Mouse (Mus musculus): ENCODE measurements at regions not wholly inside any gene's neighbourhood (a gene's known extent, or its start where the extent isn't known, plus 50 kb on each side); places are given as distances from the start of the nearest gene placed in this dataset.
"Not testable (repeated sequence)": the region's sequence is repeated elsewhere in the genome, so short reads cannot be mapped to it uniquely, and the experiment has no call there.

- Histone ChIP-seq H3K4me1 (ENCODE audit: control insufficient read depth, insufficient read depth, low read length) (peaks cover 7% of the 10 kb centered on the region; the same call in 1 of the 2 replicates), H3K9ac (ENCODE audit: low read depth, low read length) (no peak overlapping the region), H3K4me3 (ENCODE audit: low read length) (no peak overlapping the region), H3K4me2 (replicated peaks; ENCODE audit: low read depth, low read length) (no peak overlapping the region), H3K27ac (ENCODE audit: low read depth, low read length) (no peak overlapping the region), H3K36me3 (ENCODE audit: control insufficient read depth, insufficient read depth, low read length) (no peaks in the 10 kb centered on the region), H3K9me3 (ENCODE audit: control insufficient read depth, low read length) (no peaks in the 10 kb centered on the region), H3K27me3 (ENCODE audit: control insufficient read depth, insufficient read depth, low read length) (no peaks in the 10 kb centered on the region)
- no peak for ATAC-seq (ENCODE audit: low FRiP score, low TSS enrichment)
- WGBS, result 65% methylated on average over 11 of the region's 11 CpGs
These were observed 89.7 kb downstream of the Cd24a start for GRCm38 (mm10) chr10:43667732-43668247.

GRCm38 (mm10) chr10:43669471-43669870 lies 91.4 kb downstream of the Cd24a start:
- no peak for ATAC-seq (ENCODE audit: low FRiP score, low TSS enrichment)
- no peaks in the 10 kb centered on the region for H3K9me3 ChIP-seq (ENCODE audit: control insufficient read depth, low read length)
- 69% methylated on average over 5 of the region's 5 CpGs for WGBS

DNA sequence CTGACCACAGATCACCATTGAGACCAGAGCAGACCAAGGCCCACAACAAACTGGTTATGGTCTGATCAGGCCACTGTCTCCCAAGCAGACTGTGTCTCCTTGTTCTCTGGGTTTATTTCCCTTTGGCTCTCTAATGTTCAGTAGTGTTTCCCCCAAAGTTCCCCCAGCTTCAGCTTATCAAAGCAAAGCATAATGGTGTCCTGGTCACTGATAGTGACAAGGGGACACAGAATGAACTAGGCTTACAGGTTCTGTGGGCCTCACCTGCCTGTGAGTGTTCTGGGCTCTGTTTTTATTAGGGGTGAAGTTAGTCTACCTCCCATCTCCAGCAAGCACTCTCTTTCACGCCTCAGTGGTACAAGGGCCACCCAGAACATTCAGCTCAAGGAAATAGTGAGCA lies 92.7 kb downstream of the Cd24a start:
- H3K4me3 ChIP-seq (ENCODE audit: low read length), result no peak overlapping the region
- WGBS, result 71% methylated on average over 1 of the region's 1 CpGs

More at GRCm38 (mm10) chr10:43669471-43669870, 91.4 kb downstream of the Cd24a start:
- H3K9ac ChIP-seq (ENCODE audit: low read depth, low read length), result no peak overlapping the region
- no peaks in the 10 kb centered on the region for H3K36me3 ChIP-seq (ENCODE audit: control insufficient read depth, insufficient read depth, low read length)
- no peaks in the 10 kb centered on the region for H3K27me3 ChIP-seq (ENCODE audit: control insufficient read depth, insufficient read depth, low read length)
- H3K27ac ChIP-seq (ENCODE audit: low read depth, low read length), result no peak overlapping the region
- no peak overlapping the region for H3K4me2 ChIP-seq (replicated peaks; ENCODE audit: low read depth, low read length)
- H3K4me3 ChIP-seq (ENCODE audit: low read length), result no peak overlapping the region
- H3K4me1 ChIP-seq (ENCODE audit: control insufficient read depth, insufficient read depth, low read length), result peaks cover 9% of the 10 kb centered on the region

GRCm38 (mm10) chr10:43671785-43672184 lies 93.7 kb downstream of the Cd24a start:
- H3K4me1 ChIP-seq (ENCODE audit: control insufficient read depth, insufficient read depth, low read length), result peaks cover 9% of the 10 kb centered on the region
- H3K9ac ChIP-seq (ENCODE audit: low read depth, low read length), result no peak overlapping the region
- no peaks in the 10 kb centered on the region for H3K36me3 ChIP-seq (ENCODE audit: control insufficient read depth, insufficient read depth, low read length)
- 0 out of 2 replicates have a peak, but pooled peaks have one; percentile 39 for ATAC-seq (ENCODE audit: low FRiP score, low TSS enrichment)
- no peak overlapping the region for H3K4me3 ChIP-seq (ENCODE audit: low read length)
- H3K4me2 ChIP-seq (replicated peaks; ENCODE audit: low read depth, low read length), result no peak overlapping the region
- peak overlapping the region; percentile 32; the same call in 1 of the 2 replicates for H3K27ac ChIP-seq (ENCODE audit: low read depth, low read length)
- H3K27me3 ChIP-seq (ENCODE audit: control insufficient read depth, insufficient read depth, low read length), result no peaks in the 10 kb centered on the region
- H3K9me3 ChIP-seq (ENCODE audit: control insufficient read depth, low read length), result no peaks in the 10 kb centered on the region
- WGBS, result 82% methylated on average over 3 of the region's 3 CpGs

More for the DNA sequence above, 92.7 kb downstream of the Cd24a start:
- no peak overlapping the region for H3K4me2 ChIP-seq (replicated peaks; ENCODE audit: low read depth, low read length)
- no peak overlapping the region for H3K27ac ChIP-seq (ENCODE audit: low read depth, low read length)
- H3K36me3 ChIP-seq (ENCODE audit: control insufficient read depth, insufficient read depth, low read length), result no peaks in the 10 kb centered on the region
- H3K9me3 ChIP-seq (ENCODE audit: control insufficient read depth, low read length), result no peaks in the 10 kb centered on the region
- ATAC-seq (ENCODE audit: low FRiP score, low TSS enrichment), result no peak
- no peaks in the 10 kb centered on the region for H3K27me3 ChIP-seq (ENCODE audit: control insufficient read depth, insufficient read depth, low read length)
- no peak overlapping the region for H3K9ac ChIP-seq (ENCODE audit: low read depth, low read length)
- H3K4me1 ChIP-seq (ENCODE audit: control insufficient read depth, insufficient read depth, low read length), result peaks cover 9% of the 10 kb centered on the region

- H3K4me1 ChIP-seq (ENCODE audit: control insufficient read depth, insufficient read depth, low read length), result peaks cover 9% of the 10 kb centered on the region
- H3K9ac ChIP-seq (ENCODE audit: low read depth, low read length), result no peak overlapping the region
- 33% methylated on average over 6 of the region's 6 CpGs for WGBS
- no peak overlapping the region for H3K4me2 ChIP-seq (replicated peaks; ENCODE audit: low read depth, low read length)
- H3K27me3 ChIP-seq (ENCODE audit: control insufficient read depth, insufficient read depth, low read length), result no peaks in the 10 kb centered on the region
- no peaks in the 10 kb centered on the region for H3K36me3 ChIP-seq (ENCODE audit: control insufficient read depth, insufficient read depth, low read length)
- no peak overlapping the region for H3K4me3 ChIP-seq (ENCODE audit: low read length)
- peak overlapping the region; percentile 67; the same call in 1 of the 2 replicates for H3K27ac ChIP-seq (ENCODE audit: low read depth, low read length)
- H3K9me3 ChIP-seq (ENCODE audit: control insufficient read depth, low read length), result no peaks in the 10 kb centered on the region
- peak; percentile 51; the same call in 1 of the 2 replicates for ATAC-seq (ENCODE audit: low FRiP score, low TSS enrichment)
These were observed 94.4 kb downstream of the Cd24a start for GRCm38 (mm10) chr10:43672490-43672889.

GRCm38 (mm10) chr10:43674749-43675148 lies 96.7 kb downstream of the Cd24a start:
- Histone ChIP-seq H3K4me2 (replicated peaks; ENCODE audit: low read depth, low read length) (no peak overlapping the region), H3K27me3 (ENCODE audit: control insufficient read depth, insufficient read depth, low read length) (no peaks in the 10 kb centered on the region), H3K4me1 (ENCODE audit: control insufficient read depth, insufficient read depth, low read length) (peaks cover 6% of the 10 kb centered on the region), H3K27ac (ENCODE audit: low read depth, low read length) (no peak overlapping the region), H3K9ac (ENCODE audit: low read depth, low read length) (no peak overlapping the region), H3K9me3 (ENCODE audit: control insufficient read depth, low read length) (no peaks in the 10 kb centered on the region), H3K36me3 (ENCODE audit: control insufficient read depth, insufficient read depth, low read length) (no peaks in the 10 kb centered on the region), H3K4me3 (ENCODE audit: low read length) (no peak overlapping the region)
- 78% methylated on average over 1 of the region's 1 CpGs for WGBS
- no peak for ATAC-seq (ENCODE audit: low FRiP score, low TSS enrichment)

GRCm38 (mm10) chr10:43675495-43675894 lies 97.4 kb downstream of the Cd24a start:
- not testable (repeated sequence) for H3K9ac ChIP-seq (ENCODE audit: low read depth, low read length); H3K27ac ChIP-seq (ENCODE audit: low read depth, low read length); H3K36me3 ChIP-seq (ENCODE audit: control insufficient read depth, insufficient read depth, low read length); H3K27me3 ChIP-seq (ENCODE audit: control insufficient read depth, insufficient read depth, low read length); H3K9me3 ChIP-seq (ENCODE audit: control insufficient read depth, low read length); H3K4me3 ChIP-seq (ENCODE audit: low read length); H3K4me1 ChIP-seq (ENCODE audit: control insufficient read depth, insufficient read depth, low read length); ATAC-seq (ENCODE audit: low FRiP score, low TSS enrichment); H3K4me2 ChIP-seq (replicated peaks; ENCODE audit: low read depth, low read length)
- 71% methylated on average over 1 of the region's 1 CpGs for WGBS

DNA sequence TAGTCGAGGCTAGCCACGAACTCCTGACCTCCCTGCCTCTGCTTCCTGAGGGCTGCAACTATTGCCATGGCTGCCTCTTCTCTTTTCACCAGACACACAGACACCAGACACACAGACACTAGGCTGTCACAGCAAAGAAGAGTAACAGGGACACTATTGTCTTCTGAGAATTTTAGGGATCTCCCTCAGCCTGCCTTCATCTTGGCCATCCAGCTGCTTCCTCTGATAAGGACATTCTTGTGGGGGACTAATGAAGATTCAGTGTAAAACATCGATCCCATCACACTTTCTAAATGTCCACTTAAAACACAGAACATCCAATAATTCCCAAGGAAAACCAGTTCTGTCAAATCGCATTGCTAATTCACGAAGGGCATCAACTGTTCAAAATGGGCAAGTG lies 98.2 kb downstream of the Cd24a start:
- ATAC-seq (ENCODE audit: low FRiP score, low TSS enrichment), result no peak
- 84% methylated on average over 5 of the region's 5 CpGs for WGBS
- Histone ChIP-seq H3K27ac (ENCODE audit: low read depth, low read length) (no peak overlapping the region), H3K4me1 (ENCODE audit: control insufficient read depth, insufficient read depth, low read length) (peaks cover 3% of the 10 kb centered on the region; the same call in 1 of the 2 replicates), H3K4me2 (replicated peaks; ENCODE audit: low read depth, low read length) (no peak overlapping the region), H3K36me3 (ENCODE audit: control insufficient read depth, insufficient read depth, low read length) (no peaks in the 10 kb centered on the region), H3K4me3 (ENCODE audit: low read length) (no peak overlapping the region), H3K9me3 (ENCODE audit: control insufficient read depth, low read length) (no peaks in the 10 kb centered on the region), H3K27me3 (ENCODE audit: control insufficient read depth, insufficient read depth, low read length) (no peaks in the 10 kb centered on the region), H3K9ac (ENCODE audit: low read depth, low read length) (no peak overlapping the region)

DNA sequence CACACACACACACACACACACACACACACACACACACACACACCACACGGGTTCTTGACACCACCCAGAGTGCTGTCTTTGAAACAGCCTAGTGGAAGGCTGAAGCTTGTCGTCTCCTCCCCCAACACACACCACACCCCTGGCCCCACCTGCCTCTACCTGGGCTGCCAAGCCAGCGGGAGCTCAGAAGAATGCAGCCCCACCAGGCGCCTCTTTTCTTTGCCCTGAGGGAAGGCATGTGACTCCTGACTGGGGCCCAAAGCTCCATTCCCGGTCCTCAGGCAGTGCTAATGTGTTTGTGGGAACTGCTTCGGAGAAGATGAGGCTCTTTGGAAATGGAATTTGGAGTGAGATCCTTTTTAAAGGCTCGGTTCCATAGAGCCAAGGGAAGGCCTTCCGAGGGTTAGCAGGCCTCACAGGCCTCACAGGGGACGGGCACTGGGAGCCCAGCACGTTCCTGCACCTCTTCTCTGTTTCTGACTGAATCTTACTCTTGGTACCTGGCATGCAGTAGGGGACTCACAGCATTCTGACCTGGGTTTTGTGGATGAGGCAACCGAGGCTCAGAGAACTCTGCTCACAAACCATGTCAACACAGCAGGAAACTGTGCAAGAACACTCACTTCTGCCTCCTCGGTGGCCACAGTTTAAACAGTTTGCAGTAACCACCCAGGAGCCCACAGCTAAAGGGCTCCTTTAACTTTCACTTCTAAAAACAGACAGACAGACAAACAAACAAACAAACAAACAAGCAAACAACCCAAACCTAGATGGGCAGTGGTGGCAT lies 106.4 kb downstream of the Cd24a start:
- Histone ChIP-seq H3K4me3 (ENCODE audit: low read length) (no peak overlapping the region), H3K9ac (ENCODE audit: low read depth, low read length) (no peak overlapping the region), H3K4me1 (ENCODE audit: control insufficient read depth, insufficient read depth, low read length) (peaks cover 10% of the 10 kb centered on the region), H3K9me3 (ENCODE audit: control insufficient read depth, low read length) (no peaks in the 10 kb centered on the region), H3K36me3 (ENCODE audit: control insufficient read depth, insufficient read depth, low read length) (no peaks in the 10 kb centered on the region), H3K27ac (ENCODE audit: low read depth, low read length) (no peak overlapping the region), H3K27me3 (ENCODE audit: control insufficient read depth, insufficient read depth, low read length) (no peaks in the 10 kb centered on the region), H3K4me2 (replicated peaks; ENCODE audit: low read depth, low read length) (no peak overlapping the region)
- WGBS, result 51% methylated on average over 12 of the region's 12 CpGs
- no peak for ATAC-seq (ENCODE audit: low FRiP score, low TSS enrichment)

All from kidney, embryonic 14.5 days (tissue).